Mouse (Mus musculus): Measurements from ENCODE around the gene Fmnl3.

DNA sequence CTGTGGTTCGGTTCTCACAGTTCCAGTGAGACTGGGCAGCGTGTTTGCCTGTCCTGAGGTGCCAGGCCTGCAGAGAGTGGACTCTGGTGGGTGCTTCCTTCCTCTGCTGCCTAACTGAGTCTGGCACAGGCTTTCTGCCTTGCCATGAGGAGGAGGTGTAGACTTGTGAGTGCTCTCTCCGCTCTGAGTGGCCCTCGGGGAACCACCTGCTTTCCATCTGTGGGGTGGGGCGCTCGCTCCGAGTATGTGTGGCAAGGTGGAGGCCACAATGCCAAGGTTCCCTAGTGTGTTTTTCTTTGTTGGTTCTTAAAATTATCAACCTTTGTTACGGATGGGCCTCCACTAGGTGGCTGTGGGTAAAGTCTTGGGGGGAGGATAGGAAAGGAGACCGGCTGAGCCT lies 38.6 kb upstream of the Fmnl3 start:
- TF ChIP-seq KAT2A (IDR thresholded peaks at IDR 0.05; ENCODE audit: insufficient replicate concordance, low read length): no peak
- no peak for TF ChIP-seq BHLHE40 (IDR thresholded peaks at IDR 0.05; ENCODE audit: low read depth, low read length)
- no peak for TF ChIP-seq NRF1 (IDR thresholded peaks at IDR 0.05; ENCODE audit: low read depth, low read length)
- no peak for TF ChIP-seq TCF12 (IDR thresholded peaks at IDR 0.05; ENCODE audit: low read depth, low read length)
- no peak for TF ChIP-seq TBP (conservative IDR thresholded peaks at IDR 0.05; ENCODE audit: low read depth, low read length)
